Mouse (Mus musculus) CH12.LX (cell line): ENCODE measurements around the gene Brms1l.

Experiments
- CTCF ChIP-seq, 2 experiments: IDR thresholded peaks in 1 of 2; conservative IDR thresholded peaks in 1 of 2; 2 replicates each; pipeline ENCODE4 v1.5.1; 2011 to 2012; ENCODE audit warnings: low read depth in 2 of 2, low read length in 2 of 2, improper control_type of control experiment in 1 of 2, inconsistent platforms in 1 of 2, mild to moderate bottlenecking in 1 of 2, moderate library complexity in 1 of 2
- EP300 ChIP-seq: IDR thresholded peaks from 2 replicates; pipeline ENCODE4 v1.6.1; 2011; ENCODE audit warnings: low read length, improper control_type of control experiment
- POLR2A ChIP-seq: IDR thresholded peaks from 2 replicates; pipeline ENCODE4 v1.6.1; 2011; ENCODE audit warnings: low read depth, mild to moderate bottlenecking, improper control_type of control experiment, low read length
- POLR2AphosphoS2 ChIP-seq: IDR thresholded peaks from 2 replicates; pipeline ENCODE4 v1.6.1; 2011; ENCODE audit warnings: low read depth, low read length, improper control_type of control experiment

DNA sequence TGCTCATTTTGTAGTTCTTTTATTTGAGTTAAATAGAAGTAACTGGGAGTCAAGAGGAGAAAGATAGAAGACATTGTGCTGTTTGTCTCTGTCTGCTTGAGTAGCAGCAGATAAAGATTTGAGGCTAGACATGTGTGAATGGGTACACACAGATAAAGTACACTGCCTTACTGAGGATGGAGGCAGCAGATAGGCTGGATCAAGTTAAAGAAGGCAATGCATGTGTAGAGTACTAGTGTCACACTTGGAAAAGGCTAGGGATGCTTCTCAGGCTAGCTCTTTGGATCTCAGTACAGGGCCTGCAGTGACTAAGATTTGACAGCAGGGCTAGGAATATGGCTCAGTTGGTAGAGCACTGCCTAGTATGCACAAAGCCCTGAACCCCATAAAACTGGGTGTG is 14.5 kb downstream of the Brms1l start:
- TF ChIP-seq POLR2A = no peak
- no peak for TF ChIP-seq EP300
- no peak for TF ChIP-seq POLR2AphosphoS2
- TF ChIP-seq CTCF (conservative IDR thresholded peaks at IDR 0.05 in 1 of 2, IDR thresholded peaks at IDR 0.05 in 1 of 2; ENCODE audit: low read depth in 2 of 2, low read length in 2 of 2) = no peak
